Mouse (Mus musculus) frontal cortex, postnatal 10 days (tissue): ENCODE results near the gene Plac1.

ENCODE experiments used
- DNase-seq, 2 experiments: peaks; one replicate each; pipeline ENCODE4 v3.0.0; 2022; ENCODE audit warnings: low spot score in 2 of 2, mixed read lengths in 1 of 2

Plac1 gene

DNA sequence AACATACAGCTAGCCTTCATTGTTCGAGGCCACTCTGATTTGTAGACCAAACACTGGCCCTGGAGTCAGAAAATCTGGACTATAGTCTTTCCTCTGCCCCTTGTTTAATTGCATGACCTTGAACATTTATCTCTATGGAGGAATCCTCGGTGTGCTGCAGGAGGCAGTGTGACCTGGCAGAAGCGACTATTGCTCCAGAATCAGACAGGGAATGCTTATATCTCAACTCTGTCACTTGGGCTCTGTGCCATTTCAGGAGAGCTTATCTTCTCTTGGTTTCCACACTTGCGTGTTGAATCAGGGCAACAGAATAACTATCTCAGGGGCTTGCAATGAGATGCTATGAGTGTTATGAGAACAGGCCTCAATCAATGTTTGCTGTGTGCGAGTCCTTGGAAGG is 38.3 kb downstream of the Plac1 start:
- no peak for DNase-seq

- DNase-seq, result no peak
Observed at GRCm38 (mm10) chrX:53197681-53198080, 42.2 kb downstream of the Plac1 start.

DNA sequence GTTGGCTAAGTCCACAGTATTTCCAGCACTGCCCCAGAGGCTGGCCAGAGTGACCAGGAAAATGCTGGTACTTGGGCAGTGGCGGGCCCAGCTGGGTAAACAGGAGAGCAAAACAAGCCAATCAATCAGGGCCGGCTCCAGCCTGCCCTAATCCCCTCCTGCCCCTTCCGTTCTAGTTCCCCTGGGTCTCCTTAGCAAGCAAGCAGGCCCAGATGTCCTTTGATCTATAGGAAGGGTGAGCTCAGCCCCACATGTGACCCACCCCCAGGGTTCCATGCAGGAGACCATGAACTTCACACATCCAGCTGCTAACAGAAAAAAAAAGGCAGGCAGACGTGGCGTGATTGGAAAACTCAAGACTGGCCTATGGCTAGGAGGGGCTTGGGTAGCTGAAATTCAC is 43.5 kb downstream of the Plac1 start:
- no peak for DNase-seq

DNA sequence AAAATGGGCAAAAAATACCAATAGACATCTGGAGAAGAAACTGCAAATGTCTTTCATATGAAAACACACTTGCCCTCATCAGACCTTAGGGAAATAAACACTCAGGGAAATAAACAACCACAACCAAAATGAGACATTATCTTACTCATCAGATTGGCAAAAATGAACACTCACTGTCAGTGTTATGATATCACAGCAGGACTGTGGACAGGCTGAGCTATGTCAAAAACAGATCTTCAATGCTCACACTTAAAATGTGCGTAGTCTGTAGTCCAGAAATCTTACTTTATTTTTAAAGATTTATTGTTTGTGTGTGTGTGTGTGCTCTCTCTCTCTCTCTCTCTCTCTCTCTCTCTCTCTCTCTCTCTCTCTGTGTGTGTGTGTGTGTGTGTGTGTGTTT is 51.2 kb downstream of the Plac1 start:
- DNase-seq, result no peak

GRCm38 (mm10) chrX:53179801-53180200 is 60.1 kb downstream of the Plac1 start:
- DNase-seq, result no peak

DNA sequence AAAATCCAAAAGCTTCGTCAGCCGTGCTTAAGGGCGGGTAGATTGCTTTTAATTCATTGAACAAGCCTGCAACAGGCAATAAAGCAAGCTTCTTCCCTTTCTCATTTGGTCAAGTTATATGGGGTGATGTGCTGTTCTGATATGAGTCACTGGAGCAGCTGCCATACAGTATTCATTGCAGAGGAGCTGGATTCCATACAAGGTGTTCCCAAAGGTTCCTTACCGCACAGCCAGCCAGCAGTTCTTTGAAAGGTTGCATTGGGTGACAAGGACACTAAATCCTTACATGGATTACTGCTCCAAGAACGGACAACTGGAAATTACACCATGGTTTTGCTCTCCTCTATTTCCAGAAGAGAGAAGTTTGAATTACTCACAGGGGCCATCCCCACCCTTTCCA is 63.6 kb downstream of the Plac1 start:
- no peak for DNase-seq

DNA sequence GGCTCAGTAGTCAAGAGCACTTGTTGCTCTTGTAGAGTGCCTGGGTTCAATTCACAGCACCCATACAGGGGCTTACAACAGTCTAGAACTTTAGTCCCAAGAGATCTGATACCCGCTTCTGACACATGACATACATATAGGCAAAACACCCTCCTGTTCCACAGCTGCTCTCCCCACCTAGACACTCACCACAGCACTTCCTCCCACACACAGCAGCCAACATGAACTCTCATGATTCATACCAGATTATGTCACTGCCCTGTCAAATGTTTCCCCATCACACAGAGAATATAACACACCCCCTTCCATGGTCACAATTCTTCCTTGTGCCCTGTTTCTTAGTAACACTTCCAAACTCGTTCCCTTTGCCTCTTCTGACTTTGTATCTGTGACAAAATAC is 71.3 kb downstream of the Plac1 start:
- no peak for DNase-seq

DNA sequence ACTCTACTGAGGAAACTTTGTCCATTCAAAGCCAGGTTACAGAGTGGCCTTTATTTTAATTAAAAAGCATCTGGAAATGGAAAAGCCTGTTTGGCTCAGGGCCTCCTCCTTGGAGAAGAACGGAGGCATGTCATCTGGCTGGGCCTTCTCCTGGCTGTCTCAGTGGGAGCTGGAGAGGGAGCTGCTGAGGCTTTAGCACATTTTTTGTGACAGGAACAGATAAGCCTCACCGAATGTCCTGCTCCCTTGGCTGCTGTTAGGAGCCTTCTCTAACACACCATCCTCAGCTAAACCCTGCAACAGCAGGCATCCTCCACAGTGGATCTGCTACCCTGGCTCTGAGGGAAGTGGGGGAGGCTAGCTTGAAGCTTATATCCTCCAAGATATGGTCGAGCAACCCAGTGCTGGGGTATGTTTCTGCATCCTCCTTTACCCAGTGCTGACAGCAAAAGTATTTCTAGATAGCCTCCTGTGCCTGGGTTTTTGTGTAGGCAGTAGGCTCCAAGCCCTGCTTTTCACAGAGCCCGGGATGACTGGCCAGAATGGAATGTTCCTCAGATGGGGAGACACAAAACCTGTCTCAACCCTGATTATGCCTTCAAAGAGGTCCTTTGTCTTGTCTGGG is 72.9 kb downstream of the Plac1 start:
- DNase-seq, result no peak

GRCm38 (mm10) chrX:53166251-53166900 is 73.5 kb downstream of the Plac1 start:
- DNase-seq, result no peak

DNA sequence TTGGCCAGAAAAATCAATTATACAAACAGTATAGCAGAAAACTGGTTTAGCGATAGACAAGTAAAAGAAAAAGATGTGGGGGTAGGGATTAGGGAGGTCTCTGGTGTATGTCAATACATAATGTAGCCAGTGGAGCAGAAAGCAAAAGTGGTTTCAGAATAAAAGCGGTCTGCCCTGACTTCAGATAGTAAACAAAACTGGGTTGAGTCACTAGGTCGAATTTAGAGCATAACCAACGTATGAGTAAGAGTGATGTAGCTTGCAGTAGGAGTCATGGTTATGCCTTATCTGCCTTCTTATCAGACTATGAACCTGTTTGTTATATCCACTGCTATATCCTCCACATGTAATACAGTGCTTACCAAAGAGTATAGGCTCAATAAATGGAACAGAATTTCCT is 77.3 kb downstream of the Plac1 start:
- DNase-seq, result no peak

DNA sequence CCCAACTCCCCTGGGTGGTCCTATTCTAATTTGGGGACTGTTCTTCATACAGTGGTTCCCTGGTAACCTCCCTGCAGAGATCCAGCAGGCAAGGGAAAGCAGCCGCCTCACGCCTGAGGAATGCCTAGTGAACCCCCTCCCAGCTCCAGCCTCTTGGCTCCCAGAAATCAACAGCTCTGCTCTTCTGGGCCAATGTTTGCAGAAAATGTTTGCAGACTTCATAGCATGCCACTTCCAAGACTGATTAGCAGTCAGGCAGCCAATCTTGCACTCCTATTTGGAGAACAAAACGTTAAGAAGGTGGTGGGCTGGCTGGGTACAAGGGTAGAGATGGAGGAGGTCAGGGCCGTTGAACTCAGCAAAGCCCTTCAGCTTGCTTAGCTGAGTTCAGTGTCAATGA is 78.3 kb downstream of the Plac1 start:
- no peak for DNase-seq

GRCm38 (mm10) chrX:53161115-53161514 is 78.8 kb downstream of the Plac1 start:
- DNase-seq, result no peak

GRCm38 (mm10) chrX:53148039-53148438 is 91.9 kb downstream of the Plac1 start:
- DNase-seq, result no peak

DNA sequence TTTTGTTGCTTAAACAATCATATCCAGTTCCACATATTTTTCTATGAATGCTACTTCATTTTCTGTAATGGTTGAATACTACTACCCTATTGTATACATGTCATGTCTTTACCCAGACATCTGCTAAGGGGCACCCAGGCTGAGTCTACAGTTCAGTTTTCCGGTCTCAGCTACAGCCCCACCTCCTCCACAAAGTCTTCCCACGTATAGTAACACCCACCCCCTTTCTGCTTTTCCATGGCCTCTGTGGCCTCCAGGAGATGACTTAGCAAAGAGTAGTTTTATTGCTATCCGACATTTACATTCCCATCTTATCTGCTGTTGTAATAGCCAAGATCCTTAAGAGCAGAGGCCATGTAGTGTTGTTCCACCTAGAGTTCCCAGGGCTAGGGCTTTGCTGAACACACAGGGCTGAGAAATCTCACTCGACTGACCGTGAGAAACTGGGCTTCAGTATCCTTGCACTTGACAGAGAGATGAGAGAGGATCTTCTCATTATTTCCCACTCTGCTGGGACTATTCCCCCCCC is 93.5 kb downstream of the Plac1 start:
- DNase-seq, result no peak

- no peak for DNase-seq
Observed at GRCm38 (mm10) chrX:53139641-53140040, 100.3 kb downstream of the Plac1 start.

DNA sequence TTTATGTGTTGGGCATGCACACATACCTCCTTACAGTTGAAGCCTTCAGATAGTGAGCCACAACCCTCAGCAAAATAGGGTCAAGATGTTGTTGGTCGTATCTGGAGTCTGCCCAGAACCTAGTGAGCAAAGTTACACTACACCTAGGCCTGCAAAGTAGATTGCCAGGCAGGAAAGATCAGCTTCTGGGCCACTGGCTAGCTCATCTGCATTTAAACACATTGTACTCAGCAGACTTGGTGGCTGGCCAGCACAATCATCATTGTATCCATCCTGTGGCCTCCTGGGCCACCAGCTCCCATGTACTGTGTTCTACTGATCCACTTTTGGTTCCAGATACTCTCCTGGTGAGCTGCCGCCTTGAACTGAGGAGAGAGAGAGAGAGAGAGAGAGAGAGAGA is 102.8 kb downstream of the Plac1 start:
- no peak for DNase-seq

DNA sequence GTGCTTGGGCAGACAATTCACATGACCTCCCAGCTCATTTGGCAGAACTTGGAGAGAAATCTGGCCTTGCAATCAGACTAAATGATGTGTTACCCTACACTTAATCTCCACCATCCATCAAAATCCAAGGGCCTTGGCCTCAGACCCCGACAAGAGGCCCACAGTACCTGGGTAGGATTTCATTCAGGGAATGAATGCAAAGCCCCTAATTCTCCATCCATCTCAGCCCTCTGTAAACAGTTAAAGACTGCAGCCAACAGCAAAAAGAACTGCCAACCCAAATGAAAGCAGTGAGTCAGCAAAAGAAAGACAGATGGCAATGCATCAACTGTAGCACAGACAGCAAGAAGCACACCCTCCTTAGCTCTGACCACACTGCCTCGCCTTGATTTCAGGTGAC is 110.4 kb downstream of the Plac1 start:
- DNase-seq, result no peak

GRCm38 (mm10) chrX:53126492-53127033 is 113.3 kb downstream of the Plac1 start:
- no peak for DNase-seq

DNA sequence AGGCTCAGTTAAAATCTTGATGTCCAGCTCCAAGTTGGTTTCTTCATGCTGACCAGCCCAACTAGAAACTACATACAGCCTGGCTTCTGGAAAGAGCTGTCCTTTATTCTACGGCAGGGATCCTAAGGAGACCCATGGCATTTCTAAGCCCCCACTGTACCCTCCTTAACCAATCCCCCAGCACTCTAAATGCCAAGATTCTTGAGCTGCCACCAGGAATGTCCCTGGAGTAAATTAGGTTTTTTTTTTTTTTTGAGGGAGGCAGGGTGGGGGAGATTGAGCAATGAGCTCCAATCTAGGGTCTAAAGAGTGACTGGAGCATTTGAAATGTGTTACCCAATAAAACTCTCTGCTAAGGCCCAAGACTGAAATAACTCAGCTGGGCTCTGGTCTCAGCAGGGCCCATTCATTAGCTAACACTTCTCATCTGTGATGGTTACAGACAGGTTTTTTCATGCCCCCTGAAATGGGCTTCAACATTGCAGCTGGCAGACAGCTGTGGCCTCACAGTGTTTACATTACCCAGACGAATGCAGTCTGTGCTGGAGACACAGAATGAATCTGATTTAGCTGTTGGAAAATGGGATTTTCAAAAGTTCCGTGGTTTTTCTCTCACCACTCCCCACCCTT is 114.0 kb downstream of the Plac1 start:
- no peak for DNase-seq

DNA sequence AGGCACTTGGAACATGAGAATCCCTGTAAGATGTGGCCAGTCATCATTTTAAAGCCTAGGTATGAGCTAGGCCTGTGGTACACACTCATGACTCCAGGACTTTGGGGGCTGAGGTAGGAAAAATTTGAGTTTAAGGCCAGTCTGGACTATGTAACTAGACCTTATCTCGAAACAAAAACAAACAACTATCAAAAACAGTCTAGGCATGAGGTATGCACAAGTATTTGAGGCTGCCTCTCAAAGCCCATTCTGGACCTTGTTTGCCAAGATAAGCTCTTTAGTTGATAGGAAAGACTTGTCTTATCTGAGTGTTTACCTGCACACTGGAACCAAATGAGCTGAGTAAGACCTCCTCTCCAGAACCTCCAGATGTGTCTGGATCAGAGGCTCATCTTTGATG is 116.3 kb downstream of the Plac1 start:
- DNase-seq, result no peak

DNA sequence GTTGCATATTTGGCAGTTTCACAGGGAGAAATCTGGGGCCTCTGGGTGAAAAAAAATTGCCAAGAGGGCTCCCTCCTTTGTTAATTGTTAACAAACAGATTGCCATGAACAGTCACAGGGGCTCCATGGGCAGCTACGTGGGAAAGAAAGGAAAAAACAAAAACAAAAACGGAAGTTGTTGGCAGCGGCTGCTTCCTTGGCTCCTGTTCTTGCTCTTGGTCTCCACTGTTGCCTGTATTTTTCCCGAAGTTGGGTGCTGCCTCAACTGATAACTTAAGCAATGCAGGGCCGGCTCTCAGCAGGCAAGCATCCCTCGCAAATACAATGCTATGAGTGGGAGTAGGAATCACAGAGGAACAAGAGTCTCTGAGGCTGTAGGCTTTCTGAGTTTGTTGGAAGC is 121.3 kb downstream of the Plac1 start:
- DNase-seq, result no peak

- no peak for DNase-seq
Observed at GRCm38 (mm10) chrX:53118019-53118418, 121.9 kb downstream of the Plac1 start.

GRCm38 (mm10) chrX:53114994-53115393 is 124.9 kb downstream of the Plac1 start:
- DNase-seq, result no peak
